Mouse (Mus musculus) liver, embryonic 14.5 days (tissue): ENCODE measurements around the gene Abcd4.

Experiments
- CTCF ChIP-seq: IDR thresholded peaks from 2 replicates; pipeline ENCODE4 v1.5.1; 2016; ENCODE audit warnings: antibody characterized with exemption, low read depth, control low read depth
- EP300 ChIP-seq: IDR thresholded peaks from 2 replicates; pipeline ENCODE4 v1.6.1; 2016; ENCODE audit warnings: antibody characterized with exemption, low read depth

DNA sequence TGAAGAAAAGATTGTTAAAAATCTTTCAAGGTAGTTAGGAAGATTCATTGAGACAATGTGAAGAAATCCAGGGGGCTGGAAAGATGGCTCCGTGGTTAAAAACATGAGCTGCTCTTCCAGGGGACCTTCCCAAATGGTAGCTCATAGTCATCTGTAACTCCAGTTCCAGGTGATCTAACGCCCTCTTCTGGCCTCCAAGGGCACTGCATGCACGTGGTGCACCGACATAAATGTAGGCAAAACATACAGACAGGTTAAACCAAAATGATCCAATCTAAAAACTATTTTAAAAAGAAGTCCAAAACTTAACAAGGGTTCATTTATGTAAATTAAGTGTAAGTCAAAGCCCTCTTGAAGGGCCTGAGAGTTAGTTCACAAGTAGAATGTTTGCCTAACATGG lies 54.7 kb downstream of the Abcd4 start:
- no peak for TF ChIP-seq EP300
- peak; percentile 52 for TF ChIP-seq CTCF
